Mouse (Mus musculus): Measurements from ENCODE around the gene Ubash3b. TPM values are rescaled to one million over a fixed set of nuclear protein-coding genes. Genes with fewer than 3 reads are reported as not detected.

Gene Ubash3b
- polyA plus RNA-seq, 1 experiment from 2014 or later, result 3.8 TPM

DNA sequence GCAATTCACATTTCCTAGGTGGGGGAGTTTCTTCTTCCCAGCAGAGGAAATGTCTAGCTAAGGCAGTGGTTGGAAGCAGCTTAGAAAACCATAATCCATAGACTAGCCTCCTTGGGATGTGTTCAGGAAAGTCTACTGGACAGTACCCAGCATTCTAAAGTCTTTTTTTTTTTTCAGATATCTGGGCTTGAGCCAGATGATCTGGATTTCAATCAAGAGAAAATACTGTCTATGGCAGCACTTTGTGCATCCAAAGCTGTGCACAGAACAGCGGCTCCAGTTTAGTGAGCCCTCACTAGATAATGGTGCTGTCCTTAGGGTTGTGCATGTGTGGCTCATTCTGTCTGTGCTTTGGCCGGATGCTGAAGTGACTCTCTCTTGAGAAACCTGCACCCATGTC is 2.3 kb downstream of the Ubash3b start:
- H3K4me1 ChIP-seq (replicated peaks), result peaks cover 17% of the 10 kb centered on the region
- no peak overlapping the region for H3K4me3 ChIP-seq (replicated peaks)
- no peak overlapping the region for H3K27ac ChIP-seq
- H3K9ac ChIP-seq, result no peak overlapping the region
- ATAC-seq, result no peak
- peaks cover 3% of the 10 kb centered on the region; the same call in 1 of the 2 replicates for H3K27me3 ChIP-seq (replicated peaks)
- no peaks in the 10 kb centered on the region for H3K36me3 ChIP-seq
- no peaks in the 10 kb centered on the region for H3K9me3 ChIP-seq
- WGBS, result 85% methylated on average over 2 of the region's 2 CpGs
- H3K4me2 ChIP-seq (replicated peaks), result no peak overlapping the region

DNA sequence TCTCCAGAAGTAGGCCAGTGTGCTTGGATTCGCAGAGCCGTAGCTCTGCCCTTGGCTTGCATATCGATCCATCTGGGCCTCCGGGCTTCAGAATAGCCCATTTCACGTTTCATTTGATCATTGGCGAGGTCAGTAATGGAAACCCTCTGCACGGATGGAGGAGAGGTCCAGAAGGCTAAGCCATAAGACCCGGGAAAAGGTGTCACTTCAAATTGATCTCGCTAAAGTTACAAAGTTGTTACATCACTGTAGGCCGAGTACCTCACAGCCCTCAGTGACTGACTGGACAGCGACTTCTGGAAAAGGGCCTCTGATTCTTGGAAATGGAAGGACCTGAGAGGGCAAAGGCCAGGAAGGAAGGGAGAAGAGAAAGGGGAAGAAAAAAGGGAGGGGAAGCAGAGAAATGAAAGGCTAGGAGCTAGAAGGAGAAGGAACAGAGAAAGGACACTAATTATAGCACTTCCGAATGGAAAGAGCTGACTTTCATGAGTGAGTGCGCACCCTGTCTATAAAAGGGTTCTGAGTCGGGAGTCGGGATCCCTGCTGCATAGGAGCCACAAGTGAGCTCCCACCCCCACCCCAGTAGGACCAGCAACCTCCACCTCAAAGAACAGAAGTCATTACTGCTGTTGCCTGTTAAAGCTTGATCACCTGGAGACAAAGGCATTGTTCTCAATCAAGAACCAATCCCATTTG is 3.5 kb downstream of the Ubash3b start:
- ATAC-seq, result peak; percentile 26
- Histone ChIP-seq H3K4me1 (replicated peaks) (peaks cover 17% of the 10 kb centered on the region), H3K9ac (peak overlapping the region; percentile 63), H3K9me3 (no peaks in the 10 kb centered on the region), H3K36me3 (no peaks in the 10 kb centered on the region), H3K27ac (peak overlapping the region; percentile 79; the same call in 1 of the 2 replicates), H3K27me3 (replicated peaks) (peaks cover 3% of the 10 kb centered on the region; the same call in 1 of the 2 replicates), H3K4me2 (replicated peaks) (peak overlapping the region; percentile 92), H3K4me3 (replicated peaks) (peak overlapping the region; percentile 81)
- WGBS, result 24% methylated on average over 15 of the region's 15 CpGs

DNA sequence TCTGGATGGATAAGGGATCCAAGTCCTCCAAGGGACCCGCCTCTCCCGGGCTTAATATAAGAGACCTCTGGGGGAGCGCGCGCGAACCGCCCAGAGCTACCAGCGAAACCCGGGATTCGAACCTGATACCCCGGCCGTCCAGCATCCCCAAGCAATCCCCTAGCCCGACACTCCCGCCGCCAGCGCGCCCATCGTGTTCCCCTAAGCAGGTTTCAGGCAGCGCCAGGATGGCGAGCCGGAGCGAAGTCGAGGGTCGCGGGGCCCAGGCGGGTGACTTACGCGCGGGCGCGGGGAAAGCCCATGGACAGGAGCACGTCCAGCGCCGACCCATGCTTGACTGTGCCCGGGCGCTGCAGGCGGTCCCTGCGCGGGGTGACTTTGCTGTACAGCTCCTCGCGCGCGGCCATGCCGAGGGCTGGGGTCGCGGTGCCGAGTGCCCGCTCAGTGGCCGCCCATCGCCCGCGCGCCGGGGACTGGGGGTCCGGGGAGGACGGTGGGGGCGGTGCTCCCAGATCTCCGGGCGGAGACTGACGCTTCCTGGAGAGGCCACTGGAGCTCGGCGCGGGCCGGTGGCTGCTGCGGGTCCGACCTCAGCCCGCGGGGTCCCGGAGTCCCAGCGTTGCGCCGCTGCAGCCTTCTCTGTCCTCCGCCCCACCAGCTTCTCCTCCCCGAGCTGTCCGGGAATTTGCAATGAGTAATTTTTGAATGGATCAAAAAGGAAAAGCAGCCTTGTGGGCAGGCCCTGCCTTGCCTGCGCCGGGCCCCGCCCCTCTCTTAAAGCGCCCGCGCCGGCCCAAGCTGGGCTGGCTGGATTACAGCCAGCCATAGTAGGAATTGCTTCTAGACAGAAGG is 4.3 kb downstream of the Ubash3b start:
- peak overlapping the region; percentile 81 for H3K4me3 ChIP-seq (replicated peaks)
- H3K4me2 ChIP-seq (replicated peaks), result peak overlapping the region; percentile 92

DNA sequence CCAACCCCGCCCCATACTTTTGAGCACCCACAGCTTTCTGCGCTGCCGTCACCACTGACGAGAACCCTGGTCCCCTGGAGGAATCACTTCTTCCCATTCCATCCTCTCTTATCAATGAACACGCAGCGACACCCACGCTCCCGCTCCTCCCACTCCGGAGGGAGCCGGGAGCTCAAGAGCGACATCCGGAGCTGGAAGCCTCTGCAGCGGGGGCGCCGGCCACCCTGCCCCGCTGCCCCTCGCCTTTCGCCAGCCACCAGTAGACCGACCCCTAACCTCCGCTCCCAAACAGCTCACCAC is 4.8 kb downstream of the Ubash3b start:
- Histone ChIP-seq H3K27me3 (replicated peaks) (peaks cover 3% of the 10 kb centered on the region; the same call in 1 of the 2 replicates), H3K36me3 (no peaks in the 10 kb centered on the region), H3K9me3 (no peaks in the 10 kb centered on the region), H3K9ac (peak overlapping the region; percentile 63), H3K4me2 (replicated peaks) (peak overlapping the region; percentile 92), H3K4me3 (replicated peaks) (peak overlapping the region; percentile 81), H3K4me1 (replicated peaks) (peaks cover 17% of the 10 kb centered on the region), H3K27ac (no peak overlapping the region)
- peak; percentile 15 for ATAC-seq
- WGBS, result 1% methylated on average over 20 of the region's 20 CpGs

More for the DNA sequence above, 4.3 kb downstream of the Ubash3b start:
- Histone ChIP-seq H3K4me1 (replicated peaks) (peaks cover 17% of the 10 kb centered on the region), H3K9ac (peak overlapping the region; percentile 63), H3K27ac (peak overlapping the region; percentile 79), H3K9me3 (no peaks in the 10 kb centered on the region), H3K27me3 (replicated peaks) (peaks cover 3% of the 10 kb centered on the region; the same call in 1 of the 2 replicates), H3K36me3 (no peaks in the 10 kb centered on the region)
- under 1% methylated on average over 82 of the region's 82 CpGs for WGBS
- peak; percentile 89 for ATAC-seq

DNA sequence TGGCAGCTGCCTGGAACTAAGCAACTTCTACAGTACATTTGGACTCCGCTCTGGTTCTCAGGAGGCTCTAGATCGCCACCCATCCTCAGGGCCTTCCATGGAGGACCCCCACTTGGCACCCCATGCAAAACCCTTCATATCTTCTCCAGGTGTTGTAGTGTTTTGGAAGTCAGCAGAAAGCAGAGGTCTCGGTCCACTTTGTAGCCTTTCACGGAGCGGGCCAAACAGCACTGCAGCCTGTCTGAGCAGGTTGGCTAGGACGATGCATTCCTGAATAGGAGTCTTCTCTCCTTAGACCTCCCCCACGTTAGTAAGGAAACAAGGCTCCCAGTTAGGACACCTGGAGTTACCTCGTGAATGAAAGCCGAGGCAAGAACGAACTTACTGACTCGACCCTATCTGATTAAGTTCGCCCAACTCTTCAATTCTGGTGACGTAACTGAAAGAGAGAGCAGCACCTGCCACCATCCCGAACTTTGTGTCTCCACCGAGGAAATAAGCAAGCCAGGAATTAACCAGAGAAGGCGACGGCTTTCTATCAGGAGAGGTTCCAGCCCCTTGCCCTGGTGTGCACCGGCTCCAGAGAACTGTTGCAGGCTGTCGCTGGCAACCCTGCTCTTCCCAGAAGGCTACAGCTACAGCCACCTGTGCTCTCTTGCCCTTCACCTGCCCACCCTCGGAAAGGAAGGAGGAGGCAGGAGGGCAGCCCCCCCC is 5.3 kb downstream of the Ubash3b start:
- H3K27ac ChIP-seq, result no peak overlapping the region
- H3K4me3 ChIP-seq (replicated peaks), result peak overlapping the region; percentile 81
- H3K4me1 ChIP-seq (replicated peaks), result peaks cover 17% of the 10 kb centered on the region
- peak overlapping the region; percentile 63; the same call in 1 of the 2 replicates for H3K9ac ChIP-seq
- peaks cover 3% of the 10 kb centered on the region; the same call in 1 of the 2 replicates for H3K27me3 ChIP-seq (replicated peaks)
- H3K9me3 ChIP-seq, result no peaks in the 10 kb centered on the region
- no peaks in the 10 kb centered on the region for H3K36me3 ChIP-seq
- ATAC-seq, result no peak; the same call in 1 of the 2 replicates
- peak overlapping the region; percentile 92 for H3K4me2 ChIP-seq (replicated peaks)
- WGBS, result 26% methylated on average over 20 of the region's 20 CpGs

DNA sequence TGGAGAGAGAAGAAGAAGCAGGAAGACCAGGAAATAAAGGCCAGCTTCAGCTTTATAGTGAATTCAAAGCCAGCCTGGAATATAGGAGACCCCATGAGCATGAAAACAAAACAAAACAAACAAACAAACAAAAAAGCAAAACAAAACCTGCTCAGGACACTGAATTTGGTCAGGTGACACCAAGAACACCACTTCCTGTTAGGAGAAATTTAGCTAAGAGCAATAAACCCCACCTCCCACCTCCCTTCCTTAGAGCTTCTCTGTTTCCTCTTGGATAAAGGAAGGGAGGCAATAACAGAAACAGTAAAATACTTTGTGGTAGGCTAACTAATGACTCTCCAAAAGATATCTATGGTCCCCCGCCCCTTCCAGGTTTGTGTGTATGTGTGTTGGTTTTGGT is 7.5 kb downstream of the Ubash3b start:
- no peaks in the 10 kb centered on the region for H3K36me3 ChIP-seq
- no peak overlapping the region for H3K4me2 ChIP-seq (replicated peaks)
- peaks cover 17% of the 10 kb centered on the region for H3K4me1 ChIP-seq (replicated peaks)
- H3K9ac ChIP-seq, result no peak overlapping the region
- 87% methylated on average over 1 of the region's 1 CpGs for WGBS
- no peak overlapping the region for H3K4me3 ChIP-seq (replicated peaks)
- peaks cover 3% of the 10 kb centered on the region; the same call in 1 of the 2 replicates for H3K27me3 ChIP-seq (replicated peaks)
- no peak for ATAC-seq
- H3K9me3 ChIP-seq, result no peaks in the 10 kb centered on the region
- H3K27ac ChIP-seq, result no peak overlapping the region

DNA sequence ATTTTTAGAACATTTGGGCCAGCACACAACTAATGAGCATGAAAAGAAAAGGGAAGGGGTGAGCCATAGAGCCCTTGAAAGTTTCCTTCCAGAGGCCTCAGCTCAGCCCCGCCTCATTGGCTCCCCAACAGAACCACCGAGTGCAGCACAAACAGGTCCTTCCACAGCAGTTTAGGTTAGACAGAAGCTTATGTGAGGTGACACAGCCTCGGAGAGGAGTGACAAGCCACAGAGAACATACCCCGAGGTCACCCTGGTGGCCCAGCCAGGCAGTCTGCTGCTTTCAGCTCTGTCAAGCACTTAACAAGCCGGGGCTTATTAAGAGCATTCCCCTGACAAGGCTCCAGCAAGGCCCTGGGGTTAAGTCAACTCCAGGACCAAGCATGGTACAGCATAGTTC is 8.4 kb downstream of the Ubash3b start:
- ATAC-seq, result no peak
- H3K9ac ChIP-seq, result no peak overlapping the region

DNA sequence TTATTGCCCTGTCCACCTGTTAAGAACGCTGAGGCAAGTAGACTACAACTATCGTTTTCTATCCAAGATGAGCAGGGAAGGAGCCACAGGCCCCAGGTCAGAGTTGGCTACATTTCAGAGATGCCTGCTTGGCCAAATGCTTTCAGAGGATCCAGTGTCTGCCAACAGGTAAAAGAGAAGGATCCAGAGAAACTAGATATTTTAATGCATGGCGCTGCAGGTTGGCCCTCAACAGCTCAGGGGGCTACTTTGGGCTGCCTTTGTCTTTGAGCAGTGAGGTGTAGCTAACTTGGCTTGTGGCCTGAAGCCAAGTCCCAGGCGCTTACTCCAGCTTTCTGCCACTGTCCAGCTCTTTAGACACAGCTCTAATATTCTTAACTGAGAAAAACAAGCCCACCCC is 10.0 kb downstream of the Ubash3b start:
- H3K27me3 ChIP-seq (replicated peaks), result peaks cover 2% of the 10 kb centered on the region; the same call in 1 of the 2 replicates
- H3K4me3 ChIP-seq (replicated peaks), result no peak overlapping the region
- H3K36me3 ChIP-seq, result no peaks in the 10 kb centered on the region
- H3K9ac ChIP-seq, result no peak overlapping the region
- ATAC-seq, result no peak
- H3K4me2 ChIP-seq (replicated peaks), result no peak overlapping the region
- H3K9me3 ChIP-seq, result no peaks in the 10 kb centered on the region
- H3K27ac ChIP-seq, result no peak overlapping the region
- H3K4me1 ChIP-seq (replicated peaks), result peaks cover 10% of the 10 kb centered on the region
- 87% methylated on average over 4 of the region's 4 CpGs for WGBS

More for the DNA sequence above, 8.4 kb downstream of the Ubash3b start:
- Histone ChIP-seq H3K36me3 (no peaks in the 10 kb centered on the region), H3K9me3 (no peaks in the 10 kb centered on the region), H3K4me3 (replicated peaks) (no peak overlapping the region), H3K4me2 (replicated peaks) (no peak overlapping the region), H3K27ac (no peak overlapping the region), H3K4me1 (replicated peaks) (peaks cover 14% of the 10 kb centered on the region), H3K27me3 (replicated peaks) (peaks cover 3% of the 10 kb centered on the region; the same call in 1 of the 2 replicates)
- WGBS, result 54% methylated on average over 5 of the region's 5 CpGs

DNA sequence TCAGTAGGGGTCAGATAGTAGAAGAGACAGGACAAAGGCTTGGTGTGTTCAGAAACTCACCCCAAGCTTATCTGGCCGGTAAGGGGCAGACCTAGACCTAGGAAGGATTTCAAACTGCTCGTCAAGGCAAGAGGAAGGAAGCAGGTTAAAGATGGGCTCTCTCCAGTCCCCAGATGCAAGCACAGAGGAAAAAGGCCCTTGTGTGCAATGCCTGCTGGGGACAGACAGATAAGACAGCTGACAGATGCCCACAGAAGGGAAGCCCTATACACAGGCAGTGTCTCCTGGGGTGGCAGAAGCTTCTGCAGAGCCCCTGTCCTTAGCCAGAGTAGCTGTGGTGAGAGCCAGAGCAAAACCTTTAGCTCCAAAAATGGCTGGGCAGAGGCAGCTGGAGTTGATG is 11.6 kb downstream of the Ubash3b start:
- Histone ChIP-seq H3K4me3 (replicated peaks) (no peak overlapping the region), H3K9me3 (no peaks in the 10 kb centered on the region), H3K27ac (no peak overlapping the region), H3K9ac (no peak overlapping the region), H3K4me2 (replicated peaks) (no peak overlapping the region), H3K27me3 (replicated peaks) (no peaks in the 10 kb centered on the region), H3K36me3 (no peaks in the 10 kb centered on the region), H3K4me1 (replicated peaks) (0 out of 2 replicates have a peak, but pooled peaks cover 7% of the 10 kb centered on the region)
- no peak for ATAC-seq
- WGBS, result 45% methylated on average over 2 of the region's 2 CpGs

DNA sequence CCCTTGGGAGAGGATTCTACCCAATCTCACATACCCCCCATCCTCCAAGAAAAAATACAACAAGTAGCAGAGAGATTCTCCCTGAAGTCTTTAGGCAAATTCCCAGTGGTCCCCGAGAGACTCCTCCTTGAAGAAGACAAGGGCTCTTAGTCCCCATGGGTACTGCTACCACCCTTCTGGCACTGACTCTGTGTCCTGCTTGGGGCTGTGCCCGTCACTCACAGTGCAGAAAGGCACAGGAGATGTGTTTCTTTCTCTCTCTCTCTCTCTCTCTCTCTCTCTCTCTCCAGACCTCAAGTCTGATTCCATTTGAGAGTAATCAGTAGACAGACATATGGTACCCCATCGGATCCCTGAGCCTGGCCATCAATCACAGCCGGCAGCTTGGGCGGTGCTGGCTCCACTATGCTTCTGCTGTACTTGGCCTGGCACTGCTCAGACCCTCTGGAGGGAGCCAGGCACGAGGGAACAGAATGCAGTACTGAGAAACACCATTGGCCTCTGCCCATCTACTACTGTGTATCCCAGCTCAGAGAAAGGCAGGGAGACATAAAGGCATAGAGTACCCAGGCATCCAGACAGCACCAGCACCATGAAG is 12.3 kb downstream of the Ubash3b start:
- Histone ChIP-seq H3K4me1 (replicated peaks) (0 out of 2 replicates have a peak, but pooled peaks cover 7% of the 10 kb centered on the region), H3K27me3 (replicated peaks) (no peaks in the 10 kb centered on the region), H3K9me3 (no peaks in the 10 kb centered on the region), H3K27ac (no peak overlapping the region), H3K9ac (no peak overlapping the region), H3K4me2 (replicated peaks) (no peak overlapping the region), H3K36me3 (no peaks in the 10 kb centered on the region), H3K4me3 (replicated peaks) (no peak overlapping the region)
- 71% methylated on average over 6 of the region's 6 CpGs for WGBS
- no peak for ATAC-seq

DNA sequence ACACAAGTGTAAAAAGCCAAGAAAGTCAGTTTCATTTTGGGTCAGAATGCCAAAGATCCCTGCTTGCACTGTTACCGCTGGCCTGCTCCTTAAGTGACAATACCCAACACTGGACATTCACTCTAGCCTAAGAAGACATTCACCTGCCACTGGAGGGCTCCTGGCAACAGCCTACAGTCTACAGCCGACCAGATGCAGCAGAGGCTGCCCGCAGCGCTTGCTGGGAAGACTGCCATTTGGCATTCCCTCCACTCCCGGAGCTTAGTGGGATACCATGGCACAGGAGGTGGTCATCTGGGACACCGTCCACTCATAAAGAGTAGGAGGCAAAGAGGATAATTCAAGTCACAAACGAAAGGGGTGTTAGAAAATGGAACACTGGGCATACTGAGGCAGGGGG is 12.9 kb downstream of the Ubash3b start:
- no peak overlapping the region for H3K27ac ChIP-seq
- H3K36me3 ChIP-seq, result no peaks in the 10 kb centered on the region
- ATAC-seq, result no peak
- no peak overlapping the region for H3K9ac ChIP-seq
- no peaks in the 10 kb centered on the region for H3K27me3 ChIP-seq (replicated peaks)
- WGBS, result 84% methylated on average over 7 of the region's 7 CpGs
- no peak overlapping the region for H3K4me2 ChIP-seq (replicated peaks)
- no peaks in the 10 kb centered on the region for H3K9me3 ChIP-seq
- H3K4me3 ChIP-seq (replicated peaks), result no peak overlapping the region
- H3K4me1 ChIP-seq (replicated peaks), result 0 out of 2 replicates have a peak, but pooled peaks cover 7% of the 10 kb centered on the region

Measured in intestine, embryonic 15.5 days (tissue).